In genomic region chr10:75059396-75059795, GRCm38 (mm10) we compare ENCODE assay signal across 8 mouse cellular contexts. TPM values are rescaled to one million over a fixed set of nuclear protein-coding genes. Genes with fewer than 3 reads are reported as not detected.
A peak's percentile ranks its signal among the peaks of the same experiment; 100 is the strongest.
DNase-seq lines count a peak whose midpoint lies in the region; ATAC-seq and TF ChIP-seq lines count a peak whose summit lies in the region.

No protein-coding gene starts in this region.

- peaks cover 31% of the 10 kb centered on the region for H3K4me1 ChIP-seq in hindbrain, embryonic 16.5 days (ENCODE audit: control insufficient read depth, insufficient read depth, low read depth, low read length)

- no peaks in the 10 kb centered on the region for H3K9me3 ChIP-seq in hindbrain, embryonic 16.5 days (ENCODE audit: control insufficient read depth, low read length)

- peak; percentile 34; the same call in 1 of the 2 replicates for ATAC-seq in hindbrain, embryonic 16.5 days

- H3K36me3 ChIP-seq in hindbrain, embryonic 16.5 days (ENCODE audit: control insufficient read depth, insufficient read depth, low read length): no peaks in the 10 kb centered on the region

- WGBS in hindbrain, embryonic 16.5 days: under 1% methylated on average over 11 of the region's 11 CpGs

- H3K4me3 ChIP-seq in gastrocnemius, adult 2 months: peak overlapping the region; percentile 93
- no peak overlapping the region; the same call in 1 of the 2 replicates for H3K4me3 ChIP-seq in hindbrain, embryonic 16.5 days (ENCODE audit: low read length)

- TF ChIP-seq CTCF in gastrocnemius, adult 2 months (IDR thresholded peaks at IDR 0.05): peak; percentile 93

- peak; percentile 85 for DNase-seq in R1 (ENCODE audit: low read depth, low spot score)
- peak; percentile 83 to 85 for DNase-seq in cerebellum, postnatal 14 days
- DNase-seq in gastrocnemius, adult 2 months: peak; percentile 76
- DNase-seq in left cerebral cortex, adult 18-20 months (ENCODE audit: low spot score in 2 of 2): peak; percentile 80 to 82
- peak; percentile 79 to 84 for DNase-seq in lung, postnatal 4 days
- peak; percentile 83 for DNase-seq in right cerebral cortex, postnatal 10 days (ENCODE audit: low spot score in 2 of 2)
- DNase-seq in urinary bladder, postnatal 36 days (ENCODE audit: low spot score in 2 of 2): peak; percentile 66 to 77

- no peak overlapping the region for H3K9ac ChIP-seq in hindbrain, embryonic 16.5 days (ENCODE audit: low read depth, low read length)

- intact Hi-C loops in gastrocnemius, adult 2 months (cut with DNase I): loop anchor here (1.0 kb wide), 1 partner anchor 92 kb away; no protein-coding TSS in a partner anchor

- peak overlapping the region; percentile 72 for H3K4me2 ChIP-seq in hindbrain, embryonic 16.5 days (ENCODE audit: low read length)

- no peak overlapping the region for H3K27ac ChIP-seq in gastrocnemius, adult 2 months
- no peak overlapping the region for H3K27ac ChIP-seq in hindbrain, embryonic 16.5 days (ENCODE audit: low read depth, low read length)

- no peaks in the 10 kb centered on the region for H3K27me3 ChIP-seq in hindbrain, embryonic 16.5 days (replicated peaks; ENCODE audit: control insufficient read depth, insufficient read depth, low read length)

RNA-seq across cellular contexts. Expression of gene Bcr, which starts 1.0 kb away (rescaled TPM):
- total RNA-seq in gastrocnemius, adult 2 months (2021): 1 to 10 TPM; 4.1 to 5.1 TPM
- polyA plus RNA-seq in hindbrain, embryonic 16.5 days (2015; fragmentation: Nextera tagmentation; extraction: Ambion mirVana): 11.5 and 13.6 TPM in 2 replicates
- 100 to 1,000 TPM; 102 to 109 TPM for total RNA-seq in left cerebral cortex, adult 18-20 months (2021)

RNA-seq across cellular contexts. Expression of gene Rab36, which starts 22.5 kb away (rescaled TPM):
- under 1 TPM; 0.47 to 0.59 TPM for total RNA-seq in gastrocnemius, adult 2 months (2021)
- 19.5 and 22.2 TPM in 2 replicates for polyA plus RNA-seq in hindbrain, embryonic 16.5 days (2015; fragmentation: Nextera tagmentation; extraction: Ambion mirVana)
- total RNA-seq in left cerebral cortex, adult 18-20 months (2021): 10 to 100 TPM; 27.6 to 28.0 TPM

RNA-seq across cellular contexts. Expression of gene Rsph14, which starts 27.0 kb away (rescaled TPM):
- not detected for total RNA-seq in gastrocnemius, adult 2 months (2021)
- polyA plus RNA-seq in hindbrain, embryonic 16.5 days (2015; fragmentation: Nextera tagmentation; extraction: Ambion mirVana): 0.49 and 0.81 TPM in 2 replicates
- total RNA-seq in left cerebral cortex, adult 18-20 months (2021): under 1 TPM in 1 of 2 experiments, not detected in 1; 0.28 TPM

Comparison
In these comparisons a context has a peak if more than half of its experiments do, and no peak if none do; other contexts are left out.
1. RNA of gene Bcr, which starts 1.0 kb away (total RNA-seq): 102 to 109 TPM in left cerebral cortex, adult 18-20 months; 4.1 to 5.1 TPM in gastrocnemius, adult 2 months; every median in the first group is over 10 times any median in the second.
2. RNA of gene Rab36, which starts 22.5 kb away (total RNA-seq): 27.6 to 28.0 TPM in left cerebral cortex, adult 18-20 months; 0.47 to 0.59 TPM in gastrocnemius, adult 2 months; every median in the first group is over 10 times any median in the second.
3. Peak in every context shown above with its lines, with median percentiles within 50 percentile points of each other: DNase-seq.